Comparison of ENCODE assay signal across 22 mouse cellular contexts in genomic region chr16:76875397-76876018, GRCm38 (mm10).
"Had no signal": no experiment of that assay in that cellular context is flagged by ENCODE, and none has a peak within 500 bp of the region (broad histone marks: within the 10 kb centered on the region; RNA-seq: fewer than 3 reads in every experiment).

No protein-coding gene starts in this region.

- DNase-seq: gastrocnemius, adult 2 months; gastrocnemius, postnatal 10 days; gastrocnemius, postnatal 25 days; heart, adult 18-20 months; heart, postnatal 10 days; heart, postnatal 4 days; kidney, adult 18-20 months; kidney, adult 8-10 months; kidney, postnatal 10 days; kidney, postnatal 25 days; kidney, postnatal 4 days had no signal

- H3K27ac ChIP-seq: gastrocnemius, adult 2 months; heart, embryonic 10.5 days; hindbrain, embryonic 10.5 days; hindbrain, embryonic 13.5 days; intestine, embryonic 15.5 days; layer of hippocampus, adult 2 months; left cerebral cortex, adult 2 months; limb, embryonic 13.5 days; limb, embryonic 15.5 days had no signal

- H3K9me3 ChIP-seq: heart, embryonic 10.5 days; heart, embryonic 12.5 days; hindbrain, embryonic 10.5 days; hindbrain, embryonic 13.5 days; intestine, embryonic 15.5 days; limb, embryonic 13.5 days; limb, embryonic 15.5 days had no signal

- H3K36me3 ChIP-seq: heart, embryonic 10.5 days; heart, embryonic 12.5 days; hindbrain, embryonic 10.5 days; hindbrain, embryonic 13.5 days; intestine, embryonic 15.5 days; limb, embryonic 13.5 days; limb, embryonic 15.5 days had no signal

- ATAC-seq: inflammation-experienced regulatory T-cells, adult 6 months; intestine, embryonic 15.5 days; intestine, postnatal 0 days had no signal

- H3K9ac ChIP-seq: heart, embryonic 12.5 days; hindbrain, embryonic 13.5 days; intestine, embryonic 15.5 days; limb, embryonic 13.5 days; limb, embryonic 15.5 days had no signal

- H3K4me3 ChIP-seq: gastrocnemius, adult 2 months; heart, embryonic 10.5 days; heart, embryonic 12.5 days; hindbrain, embryonic 10.5 days; hindbrain, embryonic 13.5 days; intestine, embryonic 15.5 days; layer of hippocampus, adult 2 months; left cerebral cortex, adult 2 months; limb, embryonic 13.5 days; limb, embryonic 15.5 days had no signal

- H3K27me3 ChIP-seq: heart, embryonic 12.5 days; hindbrain, embryonic 13.5 days; intestine, embryonic 15.5 days; limb, embryonic 13.5 days; limb, embryonic 15.5 days had no signal

- H3K4me1 ChIP-seq: heart, embryonic 10.5 days; heart, embryonic 12.5 days; hindbrain, embryonic 10.5 days; hindbrain, embryonic 13.5 days; intestine, embryonic 15.5 days; limb, embryonic 13.5 days; limb, embryonic 15.5 days had no signal

- H3K4me2 ChIP-seq: heart, embryonic 12.5 days; hindbrain, embryonic 13.5 days; intestine, embryonic 15.5 days; limb, embryonic 13.5 days; limb, embryonic 15.5 days had no signal
